Mouse (Mus musculus) hindbrain, postnatal 0 days (tissue): Measurements from ENCODE around the gene Fam185a. TPM values are rescaled to one million over a fixed set of nuclear protein-coding genes. Genes with fewer than 3 reads are reported as not detected.

ENCODE experiments used
- ATAC-seq: fragments of 200-750 bp; cut with Nextera tagmentation; 2 replicates; pipeline ENCODE4 v1.8.0; 2017; ENCODE audit warnings: mild to moderate bottlenecking, moderate TSS enrichment, moderate library complexity
- DNase-seq: peaks from one replicate; pipeline ENCODE4 v3.0.0-alpha.2; 2015; ENCODE audit warnings: low spot score
- H3K27ac ChIP-seq: fragments of 300-500 bp; sonication (generic); 2 replicates; pipeline ENCODE4 v1.5.1; 2014; ENCODE audit warnings: mild to moderate bottlenecking
- H3K27me3 ChIP-seq: fragments of 300-500 bp; sonication (generic); 2 replicates; pipeline ENCODE4 v1.6.1; 2014; ENCODE audit warnings: low read length, mixed read lengths; ENCODE audit not compliant: insufficient read depth
- H3K36me3 ChIP-seq: fragments of 300-500 bp; sonication (generic); 2 replicates; pipeline ENCODE4 v1.6.1; 2014; ENCODE audit warnings: low read length, mixed read lengths; ENCODE audit not compliant: insufficient read depth
- H3K4me1 ChIP-seq: fragments of 300-500 bp; sonication (generic); 2 replicates; pipeline ENCODE4 v1.6.1; 2014; ENCODE audit warnings: antibody characterized with exemption, low read length, mixed read lengths; ENCODE audit not compliant: insufficient read depth
- H3K4me2 ChIP-seq: fragments of 300-500 bp; sonication (generic); 2 replicates; pipeline ENCODE4 v1.6.1; 2014; ENCODE audit warnings: low read depth, mild to moderate bottlenecking, low read length, moderate library complexity, mixed read lengths
- H3K4me3 ChIP-seq: fragments of 300-500 bp; sonication (generic); 2 replicates; pipeline ENCODE4 v1.5.1; 2014; ENCODE audit warnings: low read length
- H3K9ac ChIP-seq: fragments of 300-500 bp; sonication (generic); replicated peaks from 2 replicates; pipeline ENCODE4 v1.6.1; 2014; ENCODE audit warnings: mild to moderate bottlenecking, low read length, moderate library complexity, mixed read lengths
- H3K9me3 ChIP-seq: fragments of 300-500 bp; sonication (generic); 2 replicates; pipeline ENCODE4 v1.6.1; 2016; ENCODE audit warnings: low read length, mixed read lengths
- CTCF ChIP-seq: IDR thresholded peaks from 2 replicates; pipeline ENCODE4 v1.5.1; 2016; ENCODE audit warnings: antibody characterized with exemption, control low read depth, low read depth
- WGBS: fragments of 180-500 bp; shearing (Covaris S2); extraction: QIAGEN DNeasy Blood & Tissue Kit; methylation state at CpG from one replicate; pipeline ENCODE4 v1.1.7; 2014; 5-methylcytosine and 5-hydroxymethylcytosine counted together
- polyA plus RNA-seq: library from polyadenylated mRNA; unstranded; fragments of >200 nt; fragmentation: Nextera tagmentation; extraction: Ambion mirVana; gene quantifications from 2 replicates; pipeline ENCODE4 v1.2.1, GENCODE M21; 2015
- total RNA-seq: library from RNA; depleted of rRNA; stranded (reverse); fragments of >200 nt; gene quantifications from 2 replicates; pipeline ENCODE4 v1.2.3, GENCODE M21; 2014

Fam185a gene
- total and polyA plus RNA-seq, 2 experiments from 2014 or later: 8.9 to 13.2 TPM

- ATAC-seq: no peak
- no peak overlapping the region for H3K4me3 ChIP-seq
- WGBS: 81% methylated on average over 13 of the region's 13 CpGs
- H3K36me3 ChIP-seq: no peaks in the 10 kb centered on the region
- DNase-seq: no peak
- H3K27ac ChIP-seq: no peak overlapping the region
- H3K4me2 ChIP-seq: no peak overlapping the region
- TF ChIP-seq CTCF: no peak
- H3K4me1 ChIP-seq: no peaks in the 10 kb centered on the region
- H3K27me3 ChIP-seq: no peaks in the 10 kb centered on the region
- no peak overlapping the region for H3K9ac ChIP-seq
- H3K9me3 ChIP-seq: no peaks in the 10 kb centered on the region
Measured at GRCm38 (mm10) chr5:21384252-21384960, 40.4 kb upstream of the Fam185a start.

DNA sequence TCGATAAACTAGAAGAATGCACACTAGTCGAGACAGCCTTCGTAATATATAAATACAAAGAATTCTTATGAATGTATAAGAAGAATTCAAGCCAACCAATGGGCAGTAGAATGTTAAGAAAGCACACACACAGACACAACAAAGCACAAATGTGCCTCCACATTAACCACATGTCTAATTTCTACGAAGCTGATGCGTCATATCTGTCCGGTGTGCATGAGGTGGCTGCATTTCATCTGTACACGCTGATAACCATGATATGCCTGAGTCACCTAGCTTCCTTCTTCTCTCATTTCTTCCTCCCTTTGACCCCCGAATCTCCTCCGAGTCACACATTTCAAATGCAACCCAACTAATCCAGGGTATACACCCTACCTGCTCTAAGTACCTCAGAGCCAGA lies 39.8 kb upstream of the Fam185a start:
- Histone ChIP-seq H3K4me3 (no peak overlapping the region), H3K9ac (no peak overlapping the region), H3K27ac (no peak overlapping the region), H3K9me3 (no peaks in the 10 kb centered on the region), H3K36me3 (no peaks in the 10 kb centered on the region), H3K4me1 (no peaks in the 10 kb centered on the region), H3K27me3 (no peaks in the 10 kb centered on the region), H3K4me2 (no peak overlapping the region)
- TF ChIP-seq CTCF: no peak
- ATAC-seq (no peak), DNase-seq (no peak)
- WGBS: 95% methylated on average over 9 of the region's 9 CpGs

GRCm38 (mm10) chr5:21386432-21386831 lies 38.3 kb upstream of the Fam185a start:
- no peak for TF ChIP-seq CTCF
- ATAC-seq (no peak), DNase-seq (no peak)
- no peaks in the 10 kb centered on the region for H3K36me3 ChIP-seq
- WGBS: 93% methylated on average over 4 of the region's 4 CpGs
- H3K4me3 ChIP-seq: no peak overlapping the region
- H3K9me3 ChIP-seq: no peaks in the 10 kb centered on the region
- H3K4me2 ChIP-seq: no peak overlapping the region
- H3K27ac ChIP-seq: no peak overlapping the region
- H3K9ac ChIP-seq: no peak overlapping the region
- H3K27me3 ChIP-seq: no peaks in the 10 kb centered on the region
- no peaks in the 10 kb centered on the region for H3K4me1 ChIP-seq

GRCm38 (mm10) chr5:21387340-21387739 lies 37.4 kb upstream of the Fam185a start:
- Histone ChIP-seq H3K4me3 (no peak overlapping the region), H3K27ac (no peak overlapping the region), H3K9me3 (no peaks in the 10 kb centered on the region), H3K9ac (no peak overlapping the region), H3K27me3 (no peaks in the 10 kb centered on the region), H3K36me3 (no peaks in the 10 kb centered on the region), H3K4me2 (no peak overlapping the region), H3K4me1 (no peaks in the 10 kb centered on the region)
- ATAC-seq (no peak), DNase-seq (no peak)
- no peak for TF ChIP-seq CTCF

GRCm38 (mm10) chr5:21388855-21389254 lies 35.9 kb upstream of the Fam185a start:
- Histone ChIP-seq H3K4me3 (no peak overlapping the region), H3K9ac (no peak overlapping the region), H3K4me1 (no peaks in the 10 kb centered on the region), H3K27ac (no peak overlapping the region), H3K9me3 (no peaks in the 10 kb centered on the region), H3K36me3 (no peaks in the 10 kb centered on the region), H3K27me3 (no peaks in the 10 kb centered on the region), H3K4me2 (no peak overlapping the region)
- no peak for TF ChIP-seq CTCF
- ATAC-seq (no peak), DNase-seq (no peak)
- 87% methylated on average over 4 of the region's 4 CpGs for WGBS

DNA sequence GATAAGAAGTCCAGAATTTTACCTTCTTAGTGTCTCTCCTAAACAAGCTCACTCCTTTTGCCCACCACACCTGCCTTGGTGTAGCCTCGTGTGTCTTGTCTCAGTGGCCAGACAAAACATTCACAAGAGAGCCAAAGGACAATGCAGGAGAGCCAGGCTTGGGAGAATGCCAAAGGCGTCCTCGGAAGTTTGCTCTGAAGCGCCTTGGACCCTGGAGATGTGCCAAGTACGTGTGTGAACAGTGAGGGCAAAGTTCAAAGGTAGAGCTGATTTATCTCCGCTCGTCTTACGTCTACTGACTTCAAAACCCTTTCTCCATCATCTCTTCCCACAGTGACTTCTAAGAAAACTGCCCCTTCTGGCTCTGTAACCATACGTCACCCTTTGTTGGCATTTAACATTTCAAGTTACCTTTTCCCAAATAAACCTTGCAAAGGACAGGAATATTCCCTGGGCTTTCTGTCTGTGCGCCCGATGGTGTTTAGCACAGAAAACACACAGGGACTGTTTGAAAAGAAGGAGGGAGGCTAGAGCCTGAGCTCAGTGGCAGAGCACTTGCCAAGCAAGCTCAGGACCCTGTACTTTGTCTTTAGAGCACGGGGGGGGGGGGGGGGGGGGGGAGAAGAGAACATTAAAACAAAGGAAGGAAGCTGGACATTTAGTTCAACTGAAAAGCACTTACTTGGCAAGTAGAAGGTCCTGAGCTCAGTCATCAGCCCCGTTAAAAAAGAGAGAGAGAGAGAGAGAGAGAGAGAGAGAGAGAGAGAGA lies 33.0 kb upstream of the Fam185a start:
- no peak overlapping the region for H3K9ac ChIP-seq
- DNase-seq: no peak
- 34% methylated on average over 13 of the region's 13 CpGs for WGBS

GRCm38 (mm10) chr5:21394562-21394961 lies 30.2 kb upstream of the Fam185a start:
- Histone ChIP-seq H3K4me2 (no peak overlapping the region), H3K27me3 (no peaks in the 10 kb centered on the region), H3K9me3 (no peaks in the 10 kb centered on the region), H3K36me3 (no peaks in the 10 kb centered on the region), H3K27ac (no peak overlapping the region), H3K9ac (no peak overlapping the region), H3K4me3 (no peak overlapping the region), H3K4me1 (no peaks in the 10 kb centered on the region)
- WGBS: 85% methylated on average over 2 of the region's 2 CpGs
- no peak for TF ChIP-seq CTCF
- ATAC-seq (no peak), DNase-seq (no peak)

More for the DNA sequence above, 33.0 kb upstream of the Fam185a start:
- ATAC-seq: no peak
- no peak overlapping the region for H3K4me2 ChIP-seq
- H3K27me3 ChIP-seq: no peaks in the 10 kb centered on the region
- H3K4me1 ChIP-seq: no peaks in the 10 kb centered on the region
- H3K4me3 ChIP-seq: no peak overlapping the region
- no peaks in the 10 kb centered on the region for H3K9me3 ChIP-seq
- no peak for TF ChIP-seq CTCF
- no peaks in the 10 kb centered on the region for H3K36me3 ChIP-seq
- H3K27ac ChIP-seq: no peak overlapping the region
